Mouse (Mus musculus) embryo, embryonic 11 days (tissue): ENCODE measurements around the gene Stard3.
"Not testable (repeated sequence)": the region's sequence is repeated elsewhere in the genome, so short reads cannot be mapped to it uniquely, and the experiment has no call there.

Experiments
- DNase-seq: peaks from one replicate; pipeline ENCODE4 v3.0.0-alpha.2; 2015

Gene Stard3

GRCm38 (mm10) chr11:98376756-98377155 is 18.6 kb downstream of the Stard3 start:
- no peak for DNase-seq

GRCm38 (mm10) chr11:98377787-98378186 is 19.6 kb downstream of the Stard3 start:
- DNase-seq, result no peak

GRCm38 (mm10) chr11:98379379-98379778 is 21.2 kb downstream of the Stard3 start:
- DNase-seq, result no peak

- no peak for DNase-seq
Observed at GRCm38 (mm10) chr11:98380106-98380505, 21.9 kb downstream of the Stard3 start.

- DNase-seq, result no peak
Observed at GRCm38 (mm10) chr11:98381651-98382050, 23.5 kb downstream of the Stard3 start.

- not testable (repeated sequence) for DNase-seq
Observed at GRCm38 (mm10) chr11:98382405-98382804, 24.2 kb downstream of the Stard3 start.

- DNase-seq, result no peak
Observed at GRCm38 (mm10) chr11:98383261-98384030, 25.3 kb downstream of the Stard3 start, which contains the start of gene Tcap. Gene Tcap (plus strand): TSS chr11:98383811.

GRCm38 (mm10) chr11:98384216-98384615 is 26.0 kb downstream of the Stard3 start:
- no peak for DNase-seq

- DNase-seq, result no peak
Observed at GRCm38 (mm10) chr11:98384721-98385637, 26.8 kb downstream of the Stard3 start.

- DNase-seq, result no peak
Observed at GRCm38 (mm10) chr11:98385638-98386585, 27.7 kb downstream of the Stard3 start, which contains the start of gene Pnmt. Gene Pnmt (plus strand): TSS chr11:98386450.

- DNase-seq, result peak; percentile 39
Observed at GRCm38 (mm10) chr11:98386596-98386995, 28.4 kb downstream of the Stard3 start.

- DNase-seq, result no peak
Observed at GRCm38 (mm10) chr11:98387056-98387577, 28.9 kb downstream of the Stard3 start.

GRCm38 (mm10) chr11:98388282-98388681 is 30.1 kb downstream of the Stard3 start:
- DNase-seq, result no peak

- DNase-seq, result peak; percentile 78
Observed at GRCm38 (mm10) chr11:98389221-98389780, 31.1 kb downstream of the Stard3 start.

- DNase-seq, result no peak
Observed at GRCm38 (mm10) chr11:98390141-98390540, 32.0 kb downstream of the Stard3 start.

- no peak for DNase-seq
Observed at GRCm38 (mm10) chr11:98392034-98392433, 33.9 kb downstream of the Stard3 start.

GRCm38 (mm10) chr11:98392645-98393044 is 34.5 kb downstream of the Stard3 start:
- DNase-seq, result no peak

GRCm38 (mm10) chr11:98393317-98393716 is 35.1 kb downstream of the Stard3 start:
- no peak for DNase-seq

GRCm38 (mm10) chr11:98394301-98394700 is 36.1 kb downstream of the Stard3 start:
- no peak for DNase-seq

- DNase-seq, result no peak
Observed at GRCm38 (mm10) chr11:98395041-98395440, 36.9 kb downstream of the Stard3 start.

GRCm38 (mm10) chr11:98397946-98398345 is 39.8 kb downstream of the Stard3 start:
- DNase-seq, result no peak
